Mouse (Mus musculus) neural tube, embryonic 15.5 days (tissue): ENCODE measurements around the gene Bcor. TPM values are rescaled to one million over a fixed set of nuclear protein-coding genes. Genes with fewer than 3 reads are reported as not detected.

Experiments
- ATAC-seq: fragments of 200-750 bp; cut with Nextera tagmentation; 2 replicates; pipeline ENCODE4 v1.8.0; 2017; ENCODE audit warnings: mild to moderate bottlenecking, moderate TSS enrichment, moderate library complexity; ENCODE audit not compliant: low FRiP score
- H3K27ac ChIP-seq: fragments of 300-500 bp; sonication (generic); replicated peaks from 2 replicates; pipeline ENCODE4 v1.5.1; 2015; ENCODE audit warnings: mild to moderate bottlenecking, inconsistent platforms
- H3K27me3 ChIP-seq: fragments of 300-500 bp; sonication (generic); replicated peaks from 2 replicates; pipeline ENCODE4 v1.6.1; 2015; ENCODE audit warnings: inconsistent platforms
- H3K36me3 ChIP-seq: fragments of 300-500 bp; sonication (generic); 2 replicates; pipeline ENCODE4 v1.6.1; 2015; ENCODE audit warnings: inconsistent platforms
- H3K4me1 ChIP-seq: fragments of 300-500 bp; sonication (generic); 2 replicates; pipeline ENCODE4 v1.6.1; 2015; ENCODE audit warnings: inconsistent platforms
- H3K4me2 ChIP-seq: fragments of 300-500 bp; sonication (generic); 2 replicates; pipeline ENCODE4 v1.6.1; 2015; ENCODE audit warnings: inconsistent platforms, mild to moderate bottlenecking, moderate library complexity
- H3K4me3 ChIP-seq: fragments of 300-500 bp; sonication (generic); replicated peaks from 2 replicates; pipeline ENCODE4 v1.5.1; 2015; ENCODE audit warnings: mild to moderate bottlenecking, inconsistent platforms
- H3K9ac ChIP-seq: fragments of 300-500 bp; sonication (generic); replicated peaks from 2 replicates; pipeline ENCODE4 v1.6.1; 2015; ENCODE audit warnings: mild to moderate bottlenecking, inconsistent platforms
- H3K9me3 ChIP-seq: fragments of 300-500 bp; sonication (generic); replicated peaks from 2 replicates; pipeline ENCODE4 v1.6.1; 2016; ENCODE audit warnings: inconsistent platforms
- WGBS: fragments of 180-500 bp; shearing (Covaris S2); methylation state at CpG from one replicate; pipeline ENCODE4 v1.1.7; 2015; ENCODE audit warnings: mixed read lengths; 5-methylcytosine and 5-hydroxymethylcytosine counted together
- polyA plus RNA-seq: library from polyadenylated mRNA; unstranded; fragments of >200 nt; fragmentation: Nextera tagmentation; extraction: Ambion mirVana; gene quantifications from 2 replicates; pipeline ENCODE4 v1.2.1, GENCODE M21; 2015

The Bcor gene
- polyA plus RNA-seq, 1 experiment from 2014 or later = 12.2 TPM

- peak; percentile 62; the same call in 1 of the 2 replicates for ATAC-seq
- 21% methylated on average over 16 of the region's 16 CpGs for WGBS
- Histone ChIP-seq H3K27ac (no peak overlapping the region), H3K9ac (no peak overlapping the region), H3K9me3 (no peaks in the 10 kb centered on the region), H3K27me3 (0 out of 2 replicates have a peak, but pooled peaks cover 2% of the 10 kb centered on the region), H3K4me3 (no peak overlapping the region), H3K36me3 (no peaks in the 10 kb centered on the region), H3K4me1 (peaks cover 20% of the 10 kb centered on the region), H3K4me2 (no peak overlapping the region)
Observed at GRCm38 (mm10) chrX:12047223-12047911, 112.8 kb downstream of the Bcor start.

- WGBS = 42% methylated on average over 13 of the region's 13 CpGs
- Histone ChIP-seq H3K4me1 (peaks cover 19% of the 10 kb centered on the region), H3K9ac (no peak overlapping the region), H3K36me3 (no peaks in the 10 kb centered on the region), H3K27ac (no peak overlapping the region), H3K4me2 (no peak overlapping the region), H3K27me3 (0 out of 2 replicates have a peak, but pooled peaks cover 2% of the 10 kb centered on the region), H3K9me3 (no peaks in the 10 kb centered on the region), H3K4me3 (no peak overlapping the region)
- no peak for ATAC-seq
Observed at GRCm38 (mm10) chrX:12046676-12047075, 113.5 kb downstream of the Bcor start.

- Histone ChIP-seq H3K4me1 (peaks cover 15% of the 10 kb centered on the region), H3K9me3 (no peaks in the 10 kb centered on the region), H3K27me3 (no peaks in the 10 kb centered on the region), H3K4me2 (no peak overlapping the region), H3K4me3 (no peak overlapping the region), H3K27ac (no peak overlapping the region), H3K36me3 (peaks cover 12% of the 10 kb centered on the region), H3K9ac (no peak overlapping the region)
- no peak for ATAC-seq
- 64% methylated on average over 14 of the region's 14 CpGs for WGBS
Observed at GRCm38 (mm10) chrX:12043352-12043751, 116.8 kb downstream of the Bcor start.

- Histone ChIP-seq H3K36me3 (peaks cover 15% of the 10 kb centered on the region), H3K9me3 (no peaks in the 10 kb centered on the region)
Observed at GRCm38 (mm10) chrX:12041453-12041852, 118.7 kb downstream of the Bcor start.

GRCm38 (mm10) chrX:12014726-12015464 is 145.3 kb downstream of the Bcor start:
- no peaks in the 10 kb centered on the region for H3K9me3 ChIP-seq
- no peak overlapping the region for H3K9ac ChIP-seq
- no peak overlapping the region for H3K4me3 ChIP-seq
- ATAC-seq = no peak
- H3K4me2 ChIP-seq = no peak overlapping the region
- no peak overlapping the region for H3K27ac ChIP-seq
- no peaks in the 10 kb centered on the region; the same call in 1 of the 2 replicates for H3K27me3 ChIP-seq
- no peaks in the 10 kb centered on the region for H3K4me1 ChIP-seq
- no peaks in the 10 kb centered on the region for H3K36me3 ChIP-seq
- 47% methylated on average over 15 of the region's 15 CpGs for WGBS

More at GRCm38 (mm10) chrX:12041453-12041852, 118.7 kb downstream of the Bcor start:
- H3K4me1 ChIP-seq = 0 out of 2 replicates have a peak, but pooled peaks cover 2% of the 10 kb centered on the region
- H3K4me3 ChIP-seq = no peak overlapping the region
- no peak overlapping the region for H3K4me2 ChIP-seq
- WGBS = 95% methylated on average over 5 of the region's 5 CpGs
- no peak overlapping the region for H3K27ac ChIP-seq
- ATAC-seq = no peak
- no peaks in the 10 kb centered on the region for H3K27me3 ChIP-seq
- no peak overlapping the region for H3K9ac ChIP-seq

GRCm38 (mm10) chrX:12010660-12011059 is 149.5 kb downstream of the Bcor start:
- no peak overlapping the region for H3K4me2 ChIP-seq
- H3K4me3 ChIP-seq = no peak overlapping the region
- ATAC-seq = no peak
- 96% methylated on average over 1 of the region's 1 CpGs for WGBS
- no peaks in the 10 kb centered on the region for H3K36me3 ChIP-seq
- H3K9ac ChIP-seq = no peak overlapping the region
- H3K27me3 ChIP-seq = peaks cover 22% of the 10 kb centered on the region; the same call in 1 of the 2 replicates
- H3K27ac ChIP-seq = no peak overlapping the region
- H3K4me1 ChIP-seq = peaks cover 8% of the 10 kb centered on the region; the same call in 1 of the 2 replicates
- H3K9me3 ChIP-seq = no peaks in the 10 kb centered on the region

- Histone ChIP-seq H3K36me3 (no peaks in the 10 kb centered on the region), H3K4me1 (peaks cover 21% of the 10 kb centered on the region), H3K9me3 (no peaks in the 10 kb centered on the region), H3K4me3 (no peak overlapping the region), H3K27me3 (peaks cover 32% of the 10 kb centered on the region), H3K27ac (no peak overlapping the region), H3K4me2 (no peak overlapping the region), H3K9ac (no peak overlapping the region)
- no peak for ATAC-seq
- WGBS = 36% methylated on average over 3 of the region's 3 CpGs
Observed at GRCm38 (mm10) chrX:12009046-12009445, 151.1 kb downstream of the Bcor start.

- ATAC-seq = no peak
- Histone ChIP-seq H3K27ac (no peak overlapping the region), H3K4me2 (peak overlapping the region; percentile 69; the same call in 1 of the 2 replicates), H3K36me3 (no peaks in the 10 kb centered on the region), H3K4me3 (peak overlapping the region; percentile 43), H3K9me3 (no peaks in the 10 kb centered on the region), H3K4me1 (peaks cover 21% of the 10 kb centered on the region), H3K9ac (no peak overlapping the region), H3K27me3 (peaks cover 41% of the 10 kb centered on the region)
- whole genome bisulfite sequencing = 12% methylated on average over 11 of the region's 11 CpGs
Observed at GRCm38 (mm10) chrX:12007832-12008540, 152.2 kb downstream of the Bcor start.

GRCm38 (mm10) chrX:12006882-12007753 is 153.0 kb downstream of the Bcor start:
- 2% methylated on average over 45 of the region's 75 CpGs for WGBS
- peak overlapping the region; percentile 69 for H3K4me2 ChIP-seq
- H3K27ac ChIP-seq = peak overlapping the region; percentile 86
- no peaks in the 10 kb centered on the region for H3K9me3 ChIP-seq
- peak overlapping the region; percentile 43 for H3K4me3 ChIP-seq
- peak overlapping the region; percentile 44 for H3K9ac ChIP-seq
- peaks cover 43% of the 10 kb centered on the region for H3K27me3 ChIP-seq
- peaks cover 22% of the 10 kb centered on the region for H3K4me1 ChIP-seq
- ATAC-seq = peak; percentile 57
- no peaks in the 10 kb centered on the region for H3K36me3 ChIP-seq

GRCm38 (mm10) chrX:12006031-12006881 is 153.9 kb downstream of the Bcor start:
- H3K9me3 ChIP-seq = no peaks in the 10 kb centered on the region
- peak overlapping the region; percentile 86 for H3K27ac ChIP-seq
- H3K27me3 ChIP-seq = peaks cover 52% of the 10 kb centered on the region
- WGBS = 2% methylated on average over 47 of the region's 57 CpGs
- no peaks in the 10 kb centered on the region for H3K36me3 ChIP-seq
- ATAC-seq = peak; percentile 71
- H3K4me2 ChIP-seq = peak overlapping the region; percentile 69
- H3K4me3 ChIP-seq = peak overlapping the region; percentile 43
- H3K9ac ChIP-seq = peak overlapping the region; percentile 44
- peaks cover 26% of the 10 kb centered on the region for H3K4me1 ChIP-seq
